Mouse (Mus musculus): ENCODE measurements around the gene Mrrf. TPM values are rescaled to one million over a fixed set of nuclear protein-coding genes. Genes with fewer than 3 reads are reported as not detected.
"Not testable (repeated sequence)": the region's sequence is repeated elsewhere in the genome, so short reads cannot be mapped to it uniquely, and the experiment has no call there.

Mrrf gene
- polyA plus RNA-seq, 1 experiment from 2014 or later: 39.9 TPM

DNA sequence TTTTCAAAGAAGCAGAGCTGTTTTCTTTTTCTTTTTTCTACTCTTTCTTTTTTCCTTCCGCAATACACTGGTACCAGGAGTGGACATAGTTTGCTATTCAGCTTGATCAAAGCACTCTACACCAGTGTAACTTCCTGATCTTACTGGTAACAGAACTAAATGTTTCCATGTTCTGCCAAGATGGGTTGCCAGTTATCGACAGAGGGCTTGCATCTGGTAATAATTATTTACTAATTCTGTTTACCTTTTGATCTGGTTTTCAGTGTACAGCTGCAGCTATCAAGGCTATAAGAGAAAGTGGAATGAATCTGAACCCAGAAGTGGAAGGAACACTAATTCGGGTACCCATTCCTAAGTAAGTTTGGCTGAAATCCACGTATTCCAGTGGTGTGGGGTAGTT lies 23.1 kb downstream of the Mrrf start:
- H3K4me2 ChIP-seq (ENCODE audit: low read length): no peak overlapping the region
- H3K27ac ChIP-seq (ENCODE audit: low read depth, low read length): no peak overlapping the region
- H3K4me3 ChIP-seq (ENCODE audit: low read depth, low read length): no peak overlapping the region
- DNase-seq (ENCODE audit: low spot score) (no peak), ATAC-seq (no peak)
- WGBS: 89% methylated on average over 4 of the region's 4 CpGs
- no peaks in the 10 kb centered on the region for H3K4me1 ChIP-seq (ENCODE audit: control insufficient read depth, insufficient read depth, low read length)
- no peaks in the 10 kb centered on the region for H3K27me3 ChIP-seq (replicated peaks; ENCODE audit: control insufficient read depth, insufficient read depth, low read length)
- H3K36me3 ChIP-seq (ENCODE audit: control insufficient read depth, insufficient read depth, low read length): peaks cover 33% of the 10 kb centered on the region
- H3K9me3 ChIP-seq (replicated peaks; ENCODE audit: control insufficient read depth, low read length): no peaks in the 10 kb centered on the region
- H3K9ac ChIP-seq (ENCODE audit: low read length): no peak overlapping the region

DNA sequence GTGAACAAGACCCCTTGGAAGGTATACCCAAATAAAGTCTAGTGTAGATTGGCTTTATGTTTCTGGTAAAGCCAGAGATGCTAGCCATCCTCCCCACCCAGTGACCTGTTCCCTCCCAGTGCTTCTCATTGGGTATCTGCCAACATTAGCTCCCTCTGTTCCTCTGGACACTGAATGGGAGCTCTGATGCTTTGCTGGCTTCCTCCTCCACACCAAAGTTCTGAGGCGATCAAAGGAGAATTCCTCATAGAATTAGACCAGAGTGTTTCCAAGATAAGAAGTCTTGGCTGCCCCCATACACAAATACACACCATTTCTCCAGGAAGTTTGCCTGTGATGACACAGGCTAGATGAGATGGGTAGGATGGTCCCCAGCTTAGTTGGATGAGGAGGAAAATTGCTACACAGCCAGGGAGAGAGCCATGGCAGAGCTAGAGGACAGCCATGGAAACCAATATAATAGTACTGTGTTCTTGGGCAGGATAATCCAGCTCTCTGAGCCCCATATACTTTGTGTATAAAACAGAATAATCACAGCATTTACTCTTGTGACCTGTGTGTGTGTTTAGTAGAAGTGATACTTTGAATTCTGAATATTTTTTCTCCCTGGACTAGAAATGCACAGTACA lies 31.9 kb downstream of the Mrrf start:
- Histone ChIP-seq H3K36me3 (ENCODE audit: control insufficient read depth, insufficient read depth, low read length) (no peaks in the 10 kb centered on the region), H3K9ac (ENCODE audit: low read length) (no peak overlapping the region), H3K4me1 (ENCODE audit: control insufficient read depth, insufficient read depth, low read length) (peaks cover 6% of the 10 kb centered on the region; the same call in 1 of the 2 replicates), H3K27ac (ENCODE audit: low read depth, low read length) (no peak overlapping the region), H3K4me3 (ENCODE audit: low read depth, low read length) (no peak overlapping the region), H3K9me3 (replicated peaks; ENCODE audit: control insufficient read depth, low read length) (no peaks in the 10 kb centered on the region), H3K27me3 (replicated peaks; ENCODE audit: control insufficient read depth, insufficient read depth, low read length) (no peaks in the 10 kb centered on the region), H3K4me2 (ENCODE audit: low read length) (no peak overlapping the region)
- no peak for DNase-seq (ENCODE audit: low spot score)
- 79% methylated on average over 1 of the region's 1 CpGs for WGBS
- ATAC-seq: no peak

DNA sequence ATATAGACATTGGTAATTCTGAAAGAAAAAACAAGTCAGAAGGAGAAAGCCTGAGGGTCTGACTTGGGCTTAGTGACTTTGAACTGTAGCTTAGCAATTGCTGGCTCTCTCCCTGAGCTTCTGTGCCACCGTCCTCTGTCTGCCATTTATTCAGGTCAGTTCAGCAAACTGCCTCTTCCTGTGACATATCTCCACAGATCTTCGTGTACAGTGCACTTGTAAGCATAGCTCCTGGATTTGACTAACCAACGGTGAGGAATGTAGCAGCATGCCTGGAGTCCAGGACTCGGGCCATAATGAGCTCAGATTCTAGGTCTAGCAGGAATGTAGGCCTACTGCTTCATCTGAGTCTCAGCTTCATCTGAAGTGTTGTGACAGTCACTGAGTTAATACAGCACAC lies 33.0 kb downstream of the Mrrf start:
- H3K27me3 ChIP-seq (replicated peaks; ENCODE audit: control insufficient read depth, insufficient read depth, low read length): no peaks in the 10 kb centered on the region
- DNase-seq (ENCODE audit: low spot score): no peak

DNA sequence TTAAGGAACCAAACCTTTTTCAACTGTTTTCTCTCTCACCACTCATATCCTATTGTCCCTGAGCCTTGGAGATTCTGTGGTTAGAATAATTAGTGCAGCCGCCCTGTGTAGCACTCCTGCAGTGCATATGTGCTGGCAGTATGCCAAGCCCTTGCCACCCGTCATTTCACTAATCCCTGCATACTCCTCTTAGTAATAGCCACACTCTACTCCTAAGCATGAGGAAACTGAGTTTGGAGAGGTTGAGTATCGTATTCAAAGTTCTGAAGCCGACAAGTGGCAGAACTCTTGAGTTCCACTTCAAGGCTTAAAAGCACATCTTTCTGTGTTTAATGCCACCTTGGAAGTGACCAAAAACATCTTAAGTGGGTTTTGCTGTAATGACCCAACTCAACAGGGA lies 35.9 kb downstream of the Mrrf start:
- ATAC-seq: peak; percentile 76
- DNase-seq (ENCODE audit: low spot score): peak; percentile 66
- WGBS: 39% methylated on average over 4 of the region's 4 CpGs

More for the DNA sequence above, 33.0 kb downstream of the Mrrf start:
- no peak overlapping the region for H3K27ac ChIP-seq (ENCODE audit: low read depth, low read length)
- H3K36me3 ChIP-seq (ENCODE audit: control insufficient read depth, insufficient read depth, low read length): no peaks in the 10 kb centered on the region
- H3K9ac ChIP-seq (ENCODE audit: low read length): no peak overlapping the region
- ATAC-seq: no peak
- no peaks in the 10 kb centered on the region for H3K9me3 ChIP-seq (replicated peaks; ENCODE audit: control insufficient read depth, low read length)
- H3K4me2 ChIP-seq (ENCODE audit: low read length): no peak overlapping the region
- H3K4me3 ChIP-seq (ENCODE audit: low read depth, low read length): no peak overlapping the region
- peaks cover 6% of the 10 kb centered on the region; the same call in 1 of the 2 replicates for H3K4me1 ChIP-seq (ENCODE audit: control insufficient read depth, insufficient read depth, low read length)
- WGBS: 83% methylated on average over 4 of the region's 4 CpGs

DNA sequence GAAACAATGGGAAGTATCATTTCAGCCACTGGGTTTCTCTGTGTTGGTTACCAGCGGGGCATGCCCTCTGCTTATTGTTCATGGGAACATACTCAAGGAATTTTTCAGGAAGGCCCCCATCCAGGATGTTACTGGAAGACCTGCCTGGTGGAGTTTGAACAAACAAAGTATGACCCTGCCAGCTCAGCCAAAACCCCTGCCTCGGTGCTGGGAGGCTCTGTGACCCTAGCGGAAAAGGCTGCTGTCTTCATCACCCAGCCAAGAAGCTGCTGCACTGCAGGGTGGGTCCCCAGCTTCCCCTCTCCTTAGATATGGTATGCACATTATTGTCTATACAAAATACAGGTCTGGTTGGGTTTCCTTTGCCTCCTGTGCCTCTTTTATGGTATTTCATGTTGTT lies 36.4 kb downstream of the Mrrf start:
- Histone ChIP-seq H3K27me3 (replicated peaks; ENCODE audit: control insufficient read depth, insufficient read depth, low read length) (no peaks in the 10 kb centered on the region), H3K4me2 (ENCODE audit: low read length) (no peak overlapping the region), H3K36me3 (ENCODE audit: control insufficient read depth, insufficient read depth, low read length) (peaks cover 6% of the 10 kb centered on the region), H3K9ac (ENCODE audit: low read length) (no peak overlapping the region), H3K4me3 (ENCODE audit: low read depth, low read length) (no peak overlapping the region), H3K4me1 (ENCODE audit: control insufficient read depth, insufficient read depth, low read length) (peaks cover 6% of the 10 kb centered on the region; the same call in 1 of the 2 replicates), H3K27ac (ENCODE audit: low read depth, low read length) (no peak overlapping the region), H3K9me3 (replicated peaks; ENCODE audit: control insufficient read depth, low read length) (no peaks in the 10 kb centered on the region)
- DNase-seq (ENCODE audit: low spot score): no peak
- WGBS: 91% methylated on average over 3 of the region's 3 CpGs
- ATAC-seq: no peak

More for the DNA sequence above, 35.9 kb downstream of the Mrrf start:
- H3K4me2 ChIP-seq (ENCODE audit: low read length): no peak overlapping the region
- H3K9me3 ChIP-seq (replicated peaks; ENCODE audit: control insufficient read depth, low read length): no peaks in the 10 kb centered on the region
- H3K36me3 ChIP-seq (ENCODE audit: control insufficient read depth, insufficient read depth, low read length): peaks cover 1% of the 10 kb centered on the region; the same call in 1 of the 2 replicates
- H3K27ac ChIP-seq (ENCODE audit: low read depth, low read length): no peak overlapping the region
- no peaks in the 10 kb centered on the region for H3K27me3 ChIP-seq (replicated peaks; ENCODE audit: control insufficient read depth, insufficient read depth, low read length)
- H3K4me3 ChIP-seq (ENCODE audit: low read depth, low read length): no peak overlapping the region
- H3K9ac ChIP-seq (ENCODE audit: low read length): no peak overlapping the region
- peaks cover 6% of the 10 kb centered on the region; the same call in 1 of the 2 replicates for H3K4me1 ChIP-seq (ENCODE audit: control insufficient read depth, insufficient read depth, low read length)

DNA sequence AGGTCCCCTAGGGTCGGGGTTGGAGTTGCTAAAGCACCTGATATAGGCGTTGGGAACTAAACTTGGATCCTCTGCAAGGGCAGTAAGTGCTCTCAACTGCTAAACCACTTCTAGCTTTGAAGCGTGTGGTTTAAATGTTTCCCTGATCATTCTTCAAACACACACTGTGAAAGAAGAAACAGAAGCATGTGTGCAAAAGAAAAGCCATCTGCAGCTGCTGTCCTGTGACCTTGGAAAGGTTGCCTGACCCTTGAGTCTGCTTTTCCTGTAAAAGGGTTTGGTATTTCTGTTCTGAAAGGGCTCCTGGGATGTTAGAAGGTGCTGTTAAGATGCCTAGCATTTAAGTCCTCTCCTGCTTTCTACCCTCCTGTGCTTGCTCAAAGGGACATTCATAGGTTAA lies 43.3 kb downstream of the Mrrf start:
- Histone ChIP-seq H3K9ac (ENCODE audit: low read length) (no peak overlapping the region), H3K27me3 (replicated peaks; ENCODE audit: control insufficient read depth, insufficient read depth, low read length) (no peaks in the 10 kb centered on the region), H3K36me3 (ENCODE audit: control insufficient read depth, insufficient read depth, low read length) (peaks cover 21% of the 10 kb centered on the region), H3K4me3 (ENCODE audit: low read depth, low read length) (no peak overlapping the region), H3K9me3 (replicated peaks; ENCODE audit: control insufficient read depth, low read length) (no peaks in the 10 kb centered on the region), H3K4me2 (ENCODE audit: low read length) (no peak overlapping the region), H3K27ac (ENCODE audit: low read depth, low read length) (no peak overlapping the region), H3K4me1 (ENCODE audit: control insufficient read depth, insufficient read depth, low read length) (no peaks in the 10 kb centered on the region)
- no peak for DNase-seq (ENCODE audit: low spot score)
- ATAC-seq: no peak
- WGBS: 83% methylated on average over 3 of the region's 3 CpGs

DNA sequence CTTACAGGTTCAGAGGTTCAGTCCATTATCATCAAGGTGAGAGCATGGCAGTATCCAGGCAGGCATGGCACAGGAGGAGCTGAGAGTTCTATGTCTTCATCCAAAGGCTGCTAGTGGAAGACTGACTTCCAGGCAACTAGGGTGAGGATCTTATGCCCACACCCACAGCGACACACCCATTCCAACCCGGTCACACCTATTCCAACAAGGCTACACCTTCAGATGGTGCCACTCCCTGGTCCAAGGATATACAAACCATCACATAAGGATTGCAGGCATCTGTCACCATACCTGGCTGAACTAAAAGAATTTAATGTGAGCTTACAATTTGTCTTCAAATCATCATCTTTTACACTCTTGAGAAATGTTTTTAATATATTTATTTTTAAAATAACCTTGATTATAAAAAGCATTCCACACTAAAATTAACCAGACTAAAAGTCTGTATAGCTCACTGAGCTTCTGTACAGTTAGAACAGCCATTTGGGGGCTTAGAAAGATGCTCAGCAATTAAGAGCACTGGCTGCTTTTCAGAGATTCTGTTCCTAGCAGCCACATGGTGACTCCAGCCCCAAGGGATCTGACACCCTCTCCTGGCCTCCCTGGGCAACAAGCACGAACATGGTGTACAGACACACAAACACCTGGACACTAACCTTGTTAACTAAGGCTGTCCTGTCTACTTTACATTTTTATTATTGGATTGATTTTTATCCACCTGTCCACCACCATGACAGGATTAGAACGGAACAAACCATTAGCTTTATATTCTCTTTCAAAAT lies 45.6 kb downstream of the Mrrf start:
- WGBS: 93% methylated on average over 4 of the region's 4 CpGs
- ATAC-seq: not testable (repeated sequence)

DNA sequence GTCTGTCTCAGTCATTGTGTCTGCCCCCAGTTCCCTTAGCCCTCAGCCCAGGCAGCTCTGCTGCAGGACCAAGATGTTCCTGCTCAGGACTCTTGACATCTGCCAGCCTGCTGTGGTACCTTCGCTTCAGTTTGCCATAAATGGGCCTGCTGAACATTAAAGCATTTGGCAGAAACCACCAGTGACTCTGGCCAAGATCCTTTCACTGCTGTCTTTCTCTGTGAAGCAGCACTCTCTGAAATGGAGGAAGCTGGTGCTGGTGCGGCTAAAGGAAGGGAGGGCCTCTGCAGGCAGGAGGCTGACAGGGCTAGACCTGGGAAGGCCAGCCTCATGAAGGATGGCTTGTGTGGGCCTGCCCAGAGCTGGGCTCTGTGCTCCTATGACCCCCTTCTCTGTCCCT lies 47.1 kb downstream of the Mrrf start:
- H3K27ac ChIP-seq (ENCODE audit: low read depth, low read length): no peak overlapping the region

More for the DNA sequence above, 45.6 kb downstream of the Mrrf start:
- not testable (repeated sequence) for H3K4me2 ChIP-seq (ENCODE audit: low read length); H3K4me3 ChIP-seq (ENCODE audit: low read depth, low read length); H3K27me3 ChIP-seq (replicated peaks; ENCODE audit: control insufficient read depth, insufficient read depth, low read length); H3K4me1 ChIP-seq (ENCODE audit: control insufficient read depth, insufficient read depth, low read length); H3K27ac ChIP-seq (ENCODE audit: low read depth, low read length); H3K9ac ChIP-seq (ENCODE audit: low read length); H3K9me3 ChIP-seq (replicated peaks; ENCODE audit: control insufficient read depth, low read length); DNase-seq (ENCODE audit: low spot score)
- H3K36me3 ChIP-seq (ENCODE audit: control insufficient read depth, insufficient read depth, low read length): peaks cover 21% of the 10 kb centered on the region

DNA sequence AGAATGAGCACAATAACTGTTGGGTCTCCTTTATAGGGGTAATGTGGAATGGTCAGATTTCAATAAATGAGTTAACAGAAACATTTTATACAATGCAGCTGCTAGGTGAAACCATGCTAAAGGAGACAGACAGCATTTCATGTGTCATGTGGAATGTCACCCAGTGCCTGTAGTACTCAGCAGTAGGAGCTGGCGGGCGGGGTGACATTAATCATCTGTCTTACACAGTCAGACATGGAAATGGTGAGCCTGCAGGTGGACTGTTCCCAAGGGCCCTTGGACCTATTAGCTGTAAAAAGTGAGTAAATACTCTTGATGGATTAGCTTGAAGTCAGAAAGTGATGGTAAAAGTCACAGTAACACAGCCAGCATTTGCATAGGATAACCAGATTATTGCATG lies 48.0 kb downstream of the Mrrf start:
- Histone ChIP-seq H3K27me3 (replicated peaks; ENCODE audit: control insufficient read depth, insufficient read depth, low read length) (no peaks in the 10 kb centered on the region), H3K9ac (ENCODE audit: low read length) (no peak overlapping the region), H3K4me1 (ENCODE audit: control insufficient read depth, insufficient read depth, low read length) (no peaks in the 10 kb centered on the region), H3K4me2 (ENCODE audit: low read length) (no peak overlapping the region), H3K36me3 (ENCODE audit: control insufficient read depth, insufficient read depth, low read length) (peaks cover 6% of the 10 kb centered on the region; the same call in 1 of the 2 replicates), H3K9me3 (replicated peaks; ENCODE audit: control insufficient read depth, low read length) (no peaks in the 10 kb centered on the region), H3K4me3 (ENCODE audit: low read depth, low read length) (no peak overlapping the region), H3K27ac (ENCODE audit: low read depth, low read length) (no peak overlapping the region)
- 96% methylated on average over 2 of the region's 2 CpGs for WGBS
- ATAC-seq (no peak), DNase-seq (ENCODE audit: low spot score) (no peak)

More for the DNA sequence above, 47.1 kb downstream of the Mrrf start:
- no peaks in the 10 kb centered on the region for H3K27me3 ChIP-seq (replicated peaks; ENCODE audit: control insufficient read depth, insufficient read depth, low read length)
- peaks cover 14% of the 10 kb centered on the region; the same call in 1 of the 2 replicates for H3K36me3 ChIP-seq (ENCODE audit: control insufficient read depth, insufficient read depth, low read length)
- no peak overlapping the region for H3K4me3 ChIP-seq (ENCODE audit: low read depth, low read length)
- no peak overlapping the region for H3K9ac ChIP-seq (ENCODE audit: low read length)
- no peak for ATAC-seq
- WGBS: 70% methylated on average over 2 of the region's 2 CpGs
- no peaks in the 10 kb centered on the region for H3K9me3 ChIP-seq (replicated peaks; ENCODE audit: control insufficient read depth, low read length)
- H3K4me1 ChIP-seq (ENCODE audit: control insufficient read depth, insufficient read depth, low read length): no peaks in the 10 kb centered on the region
- DNase-seq (ENCODE audit: low spot score): peak; percentile 41
- no peak overlapping the region for H3K4me2 ChIP-seq (ENCODE audit: low read length)
